Mouse (Mus musculus): Measurements from ENCODE around the gene Shb. TPM values are rescaled to one million over a fixed set of nuclear protein-coding genes. Genes with fewer than 3 reads are reported as not detected.

The Shb gene
- polyA plus RNA-seq, 1 experiment from 2014 or later, result 7.5 TPM

- 67% methylated on average over 7 of the region's 7 CpGs for WGBS
- H3K9ac ChIP-seq (ENCODE audit: low read length), result no peak overlapping the region
Measured at GRCm38 (mm10) chr4:45436383-45436913, 95.8 kb downstream of the Shb start.

GRCm38 (mm10) chr4:45435899-45436298, 96.4 kb downstream of the Shb start:
- Histone ChIP-seq H3K4me1 (ENCODE audit: control insufficient read depth, insufficient read depth, low read length) (peaks cover 36% of the 10 kb centered on the region), H3K9ac (ENCODE audit: low read length) (no peak overlapping the region; the same call in 1 of the 2 replicates), H3K4me3 (ENCODE audit: low read depth, low read length) (no peak overlapping the region), H3K36me3 (ENCODE audit: control insufficient read depth, insufficient read depth, low read length) (no peaks in the 10 kb centered on the region; the same call in 1 of the 2 replicates), H3K4me2 (ENCODE audit: low read depth) (no peak overlapping the region), H3K9me3 (ENCODE audit: control insufficient read depth, low read length) (no peaks in the 10 kb centered on the region), H3K27me3 (ENCODE audit: control insufficient read depth, insufficient read depth, low read length) (no peaks in the 10 kb centered on the region), H3K27ac (ENCODE audit: low read depth, low read length) (peak overlapping the region; percentile 60; the same call in 1 of the 2 replicates)
- DNase-seq (ENCODE audit: low spot score), result no peak
- ATAC-seq (ENCODE audit: insufficient read depth, low FRiP score, low TSS enrichment), result no peak
- WGBS, result 49% methylated on average over 2 of the region's 2 CpGs

More at GRCm38 (mm10) chr4:45436383-45436913, 95.8 kb downstream of the Shb start:
- DNase-seq (ENCODE audit: low spot score), result no peak
- Histone ChIP-seq H3K4me2 (ENCODE audit: low read depth) (no peak overlapping the region), H3K36me3 (ENCODE audit: control insufficient read depth, insufficient read depth, low read length) (no peaks in the 10 kb centered on the region; the same call in 1 of the 2 replicates), H3K4me1 (ENCODE audit: control insufficient read depth, insufficient read depth, low read length) (peaks cover 36% of the 10 kb centered on the region), H3K4me3 (ENCODE audit: low read depth, low read length) (no peak overlapping the region), H3K9me3 (ENCODE audit: control insufficient read depth, low read length) (no peaks in the 10 kb centered on the region), H3K27ac (ENCODE audit: low read depth, low read length) (peak overlapping the region; percentile 60), H3K27me3 (ENCODE audit: control insufficient read depth, insufficient read depth, low read length) (no peaks in the 10 kb centered on the region)
- no peak for ATAC-seq (ENCODE audit: insufficient read depth, low FRiP score, low TSS enrichment)

- no peaks in the 10 kb centered on the region for H3K27me3 ChIP-seq (ENCODE audit: control insufficient read depth, insufficient read depth, low read length)
- H3K9ac ChIP-seq (ENCODE audit: low read length), result no peak overlapping the region
- H3K4me3 ChIP-seq (ENCODE audit: low read depth, low read length), result no peak overlapping the region
- WGBS, result 83% methylated on average over 4 of the region's 4 CpGs
- H3K9me3 ChIP-seq (ENCODE audit: control insufficient read depth, low read length), result no peaks in the 10 kb centered on the region
- peaks cover 30% of the 10 kb centered on the region for H3K4me1 ChIP-seq (ENCODE audit: control insufficient read depth, insufficient read depth, low read length)
- no peak for ATAC-seq (ENCODE audit: insufficient read depth, low FRiP score, low TSS enrichment)
- H3K4me2 ChIP-seq (ENCODE audit: low read depth), result no peak overlapping the region
- H3K36me3 ChIP-seq (ENCODE audit: control insufficient read depth, insufficient read depth, low read length), result no peaks in the 10 kb centered on the region; the same call in 1 of the 2 replicates
- no peak overlapping the region for H3K27ac ChIP-seq (ENCODE audit: low read depth, low read length)
- no peak for DNase-seq (ENCODE audit: low spot score)
Measured at GRCm38 (mm10) chr4:45434681-45435080, 97.6 kb downstream of the Shb start.

- Histone ChIP-seq H3K4me1 (ENCODE audit: control insufficient read depth, insufficient read depth, low read length) (peaks cover 24% of the 10 kb centered on the region), H3K27ac (ENCODE audit: low read depth, low read length) (no peak overlapping the region), H3K9ac (ENCODE audit: low read length) (no peak overlapping the region), H3K9me3 (ENCODE audit: control insufficient read depth, low read length) (no peaks in the 10 kb centered on the region), H3K4me2 (ENCODE audit: low read depth) (no peak overlapping the region), H3K36me3 (ENCODE audit: control insufficient read depth, insufficient read depth, low read length) (no peaks in the 10 kb centered on the region; the same call in 1 of the 2 replicates), H3K4me3 (ENCODE audit: low read depth, low read length) (no peak overlapping the region), H3K27me3 (ENCODE audit: control insufficient read depth, insufficient read depth, low read length) (no peaks in the 10 kb centered on the region)
- DNase-seq (ENCODE audit: low spot score) (no peak), ATAC-seq (ENCODE audit: insufficient read depth, low FRiP score, low TSS enrichment) (no peak)
- WGBS, result 84% methylated on average over 12 of the region's 12 CpGs
Measured at GRCm38 (mm10) chr4:45434071-45434470, 98.2 kb downstream of the Shb start.

GRCm38 (mm10) chr4:45431806-45432205, 100.5 kb downstream of the Shb start:
- Histone ChIP-seq H3K9me3 (ENCODE audit: control insufficient read depth, low read length) (no peaks in the 10 kb centered on the region), H3K36me3 (ENCODE audit: control insufficient read depth, insufficient read depth, low read length) (no peaks in the 10 kb centered on the region; the same call in 1 of the 2 replicates), H3K27me3 (ENCODE audit: control insufficient read depth, insufficient read depth, low read length) (no peaks in the 10 kb centered on the region), H3K4me3 (ENCODE audit: low read depth, low read length) (no peak overlapping the region), H3K4me1 (ENCODE audit: control insufficient read depth, insufficient read depth, low read length) (peaks cover 16% of the 10 kb centered on the region), H3K27ac (ENCODE audit: low read depth, low read length) (no peak overlapping the region), H3K9ac (ENCODE audit: low read length) (no peak overlapping the region), H3K4me2 (ENCODE audit: low read depth) (no peak overlapping the region)
- ATAC-seq (ENCODE audit: insufficient read depth, low FRiP score, low TSS enrichment) (no peak), DNase-seq (ENCODE audit: low spot score) (no peak)
- 80% methylated on average over 3 of the region's 3 CpGs for WGBS

- H3K4me2 ChIP-seq (ENCODE audit: low read depth), result no peak overlapping the region
- no peak for ATAC-seq (ENCODE audit: insufficient read depth, low FRiP score, low TSS enrichment)
- H3K4me1 ChIP-seq (ENCODE audit: control insufficient read depth, insufficient read depth, low read length), result peaks cover 12% of the 10 kb centered on the region
- no peak overlapping the region for H3K27ac ChIP-seq (ENCODE audit: low read depth, low read length)
- H3K36me3 ChIP-seq (ENCODE audit: control insufficient read depth, insufficient read depth, low read length), result no peaks in the 10 kb centered on the region; the same call in 1 of the 2 replicates
- H3K9me3 ChIP-seq (ENCODE audit: control insufficient read depth, low read length), result no peaks in the 10 kb centered on the region
- WGBS, result 78% methylated on average over 3 of the region's 3 CpGs
- no peak overlapping the region for H3K4me3 ChIP-seq (ENCODE audit: low read depth, low read length)
- H3K9ac ChIP-seq (ENCODE audit: low read length), result no peak overlapping the region
- DNase-seq (ENCODE audit: low spot score), result no peak
- H3K27me3 ChIP-seq (ENCODE audit: control insufficient read depth, insufficient read depth, low read length), result no peaks in the 10 kb centered on the region
Measured at GRCm38 (mm10) chr4:45431316-45431715, 101.0 kb downstream of the Shb start.

GRCm38 (mm10) chr4:45429451-45429850, 102.8 kb downstream of the Shb start:
- no peak for ATAC-seq (ENCODE audit: insufficient read depth, low FRiP score, low TSS enrichment)
- Histone ChIP-seq H3K27ac (ENCODE audit: low read depth, low read length) (no peak overlapping the region), H3K4me2 (ENCODE audit: low read depth) (no peak overlapping the region)

GRCm38 (mm10) chr4:45426724-45427457, 105.4 kb downstream of the Shb start:
- Histone ChIP-seq H3K4me3 (ENCODE audit: low read depth, low read length) (no peak overlapping the region), H3K4me2 (ENCODE audit: low read depth) (no peak overlapping the region), H3K9ac (ENCODE audit: low read length) (no peak overlapping the region), H3K4me1 (ENCODE audit: control insufficient read depth, insufficient read depth, low read length) (peaks cover 5% of the 10 kb centered on the region; the same call in 1 of the 2 replicates), H3K27me3 (ENCODE audit: control insufficient read depth, insufficient read depth, low read length) (no peaks in the 10 kb centered on the region), H3K36me3 (ENCODE audit: control insufficient read depth, insufficient read depth, low read length) (no peaks in the 10 kb centered on the region), H3K27ac (ENCODE audit: low read depth, low read length) (no peak overlapping the region), H3K9me3 (ENCODE audit: control insufficient read depth, low read length) (no peaks in the 10 kb centered on the region)
- ATAC-seq (ENCODE audit: insufficient read depth, low FRiP score, low TSS enrichment), result no peak
- WGBS, result 50% methylated on average over 13 of the region's 13 CpGs
- peak; percentile 47 for DNase-seq (ENCODE audit: low spot score)

More at GRCm38 (mm10) chr4:45429451-45429850, 102.8 kb downstream of the Shb start:
- no peak for DNase-seq (ENCODE audit: low spot score)
- 84% methylated on average over 7 of the region's 7 CpGs for WGBS
- no peaks in the 10 kb centered on the region; the same call in 1 of the 2 replicates for H3K36me3 ChIP-seq (ENCODE audit: control insufficient read depth, insufficient read depth, low read length)
- H3K4me1 ChIP-seq (ENCODE audit: control insufficient read depth, insufficient read depth, low read length), result 0 out of 2 replicates have a peak, but pooled peaks cover 3% of the 10 kb centered on the region
- H3K9ac ChIP-seq (ENCODE audit: low read length), result no peak overlapping the region
- no peak overlapping the region for H3K4me3 ChIP-seq (ENCODE audit: low read depth, low read length)
- no peaks in the 10 kb centered on the region for H3K9me3 ChIP-seq (ENCODE audit: control insufficient read depth, low read length)
- no peaks in the 10 kb centered on the region for H3K27me3 ChIP-seq (ENCODE audit: control insufficient read depth, insufficient read depth, low read length)
